Mouse (Mus musculus): ENCODE data around the gene Igfn1. TPM values are rescaled to one million over a fixed set of nuclear protein-coding genes. Genes with fewer than 3 reads are reported as not detected.
A peak's percentile ranks its signal among the peaks of the same experiment; 100 is the strongest.

The Igfn1 gene
- polyA plus RNA-seq, 1 experiment from 2014 or later: not detected

DNA sequence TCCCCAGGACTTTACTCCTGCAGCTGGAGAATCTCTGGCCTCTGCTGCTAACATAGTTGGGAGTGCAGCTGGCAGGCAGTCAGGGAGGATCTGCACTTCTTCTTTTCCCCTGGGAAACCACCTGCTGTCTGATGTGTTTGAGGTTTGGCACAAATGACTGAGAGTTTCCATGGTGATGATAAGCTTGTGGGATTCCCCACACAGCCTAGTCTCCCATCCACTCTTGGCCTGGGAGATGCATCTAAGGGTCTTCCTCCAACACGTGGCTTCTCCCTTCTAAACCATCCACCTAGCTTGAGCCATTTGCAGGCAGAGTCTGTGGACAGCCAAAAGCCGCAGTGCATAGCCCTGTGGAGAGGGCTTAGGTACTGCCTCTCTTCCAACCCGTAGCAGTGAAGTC lies 76.3 kb downstream of the Igfn1 start:
- peaks cover 11% of the 10 kb centered on the region for H3K27me3 ChIP-seq
- H3K4me1 ChIP-seq (replicated peaks): no peaks in the 10 kb centered on the region
- H3K9ac ChIP-seq: no peak overlapping the region
- WGBS: 53% methylated on average over 3 of the region's 3 CpGs
- H3K4me2 ChIP-seq: no peak overlapping the region
- ATAC-seq (replicated peaks; ENCODE audit: insufficient number of reproducible peaks, insufficient read depth, low FRiP score, low read depth): no peak
- H3K9me3 ChIP-seq (replicated peaks): no peaks in the 10 kb centered on the region
- no peak overlapping the region for H3K27ac ChIP-seq
- H3K36me3 ChIP-seq: no peaks in the 10 kb centered on the region
- no peak overlapping the region for H3K4me3 ChIP-seq

DNA sequence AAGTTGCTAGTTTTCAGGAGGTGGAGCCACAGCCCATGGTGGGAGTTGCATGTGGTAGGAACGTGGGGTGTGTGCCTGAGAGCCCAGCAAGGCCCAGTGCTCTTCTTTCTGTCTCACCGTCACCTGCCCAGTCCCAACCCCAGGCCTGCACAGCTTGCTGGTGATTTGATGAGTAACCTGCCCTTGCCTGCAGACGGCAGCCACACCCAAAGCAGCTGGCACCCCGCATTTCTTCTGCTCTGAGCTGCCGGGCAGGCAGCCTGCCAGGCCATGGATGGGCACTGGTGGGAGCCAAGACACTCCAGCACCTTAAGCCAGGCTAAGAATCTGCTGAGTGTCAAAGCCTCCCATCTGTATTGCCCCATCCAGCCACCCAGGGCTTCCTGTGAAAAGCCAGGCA lies 80.3 kb downstream of the Igfn1 start:
- no peak overlapping the region for H3K27ac ChIP-seq
- H3K9ac ChIP-seq: no peak overlapping the region
- no peak for ATAC-seq (replicated peaks; ENCODE audit: insufficient number of reproducible peaks, insufficient read depth, low FRiP score, low read depth)
- H3K36me3 ChIP-seq: no peaks in the 10 kb centered on the region
- no peaks in the 10 kb centered on the region for H3K4me1 ChIP-seq (replicated peaks)
- no peak overlapping the region for H3K4me2 ChIP-seq
- H3K27me3 ChIP-seq: peaks cover 47% of the 10 kb centered on the region
- H3K9me3 ChIP-seq (replicated peaks): no peaks in the 10 kb centered on the region
- no peak overlapping the region for H3K4me3 ChIP-seq
- 62% methylated on average over 5 of the region's 5 CpGs for WGBS

DNA sequence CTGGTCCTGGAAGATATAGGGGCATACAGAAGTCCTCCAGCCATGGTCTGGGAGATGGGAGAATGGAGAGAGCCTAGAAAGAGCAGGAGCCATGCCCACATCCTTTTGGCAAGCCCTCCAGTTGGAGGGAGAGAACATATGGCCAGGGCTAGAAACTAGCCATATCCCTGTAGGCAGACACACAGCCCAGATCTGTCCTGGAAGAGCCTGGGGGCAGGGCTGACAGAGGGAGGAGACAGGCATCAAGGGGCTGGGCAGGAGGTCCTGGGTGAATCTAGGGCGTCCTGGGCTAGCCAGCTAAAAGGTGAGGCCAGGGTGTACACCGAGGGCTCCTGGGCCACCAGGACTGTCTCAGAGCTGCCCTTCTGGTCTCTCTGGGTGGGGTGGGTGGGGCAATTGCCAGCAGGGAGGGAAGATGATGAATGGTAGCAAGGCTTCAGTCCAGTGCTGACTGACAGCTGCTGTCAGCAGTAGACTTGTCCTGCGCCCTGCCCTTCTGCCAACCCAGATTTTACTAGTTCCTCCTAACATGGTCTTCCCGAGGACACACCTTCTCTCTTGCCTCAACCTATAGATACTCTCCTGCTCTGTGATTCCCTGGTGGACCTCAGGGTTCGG lies 81.7 kb downstream of the Igfn1 start:
- Histone ChIP-seq H3K36me3 (no peaks in the 10 kb centered on the region), H3K4me3 (no peak overlapping the region), H3K27me3 (peaks cover 60% of the 10 kb centered on the region), H3K4me1 (replicated peaks) (no peaks in the 10 kb centered on the region), H3K4me2 (no peak overlapping the region), H3K27ac (no peak overlapping the region), H3K9ac (no peak overlapping the region), H3K9me3 (replicated peaks) (no peaks in the 10 kb centered on the region)
- WGBS: 60% methylated on average over 5 of the region's 5 CpGs
- ATAC-seq (replicated peaks; ENCODE audit: insufficient number of reproducible peaks, insufficient read depth, low FRiP score, low read depth): no peak

DNA sequence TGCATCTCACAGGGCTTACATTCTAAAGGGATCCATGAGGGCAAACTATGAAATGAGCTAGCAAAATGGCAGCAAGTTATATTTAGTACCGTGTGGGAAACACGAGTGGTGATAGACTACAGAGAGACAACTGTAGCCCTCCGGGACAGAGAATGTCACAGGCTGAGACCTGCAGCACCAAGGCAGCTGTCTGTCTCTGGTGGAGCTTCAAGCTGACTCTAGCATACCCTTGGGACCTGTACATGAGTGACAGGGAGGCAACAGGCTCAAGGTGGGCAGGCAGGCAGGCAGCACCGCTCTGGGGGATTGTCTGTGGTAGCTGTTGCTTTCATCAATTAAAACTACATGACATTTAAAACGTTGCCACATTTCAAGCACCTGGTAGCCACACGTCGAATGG lies 82.9 kb downstream of the Igfn1 start:
- Histone ChIP-seq H3K4me3 (no peak overlapping the region), H3K9ac (no peak overlapping the region), H3K27ac (no peak overlapping the region), H3K36me3 (no peaks in the 10 kb centered on the region), H3K27me3 (peaks cover 73% of the 10 kb centered on the region), H3K4me2 (no peak overlapping the region), H3K9me3 (replicated peaks) (no peaks in the 10 kb centered on the region), H3K4me1 (replicated peaks) (peaks cover 10% of the 10 kb centered on the region)
- WGBS: 48% methylated on average over 7 of the region's 7 CpGs
- ATAC-seq (replicated peaks; ENCODE audit: insufficient number of reproducible peaks, insufficient read depth, low FRiP score, low read depth): no peak

DNA sequence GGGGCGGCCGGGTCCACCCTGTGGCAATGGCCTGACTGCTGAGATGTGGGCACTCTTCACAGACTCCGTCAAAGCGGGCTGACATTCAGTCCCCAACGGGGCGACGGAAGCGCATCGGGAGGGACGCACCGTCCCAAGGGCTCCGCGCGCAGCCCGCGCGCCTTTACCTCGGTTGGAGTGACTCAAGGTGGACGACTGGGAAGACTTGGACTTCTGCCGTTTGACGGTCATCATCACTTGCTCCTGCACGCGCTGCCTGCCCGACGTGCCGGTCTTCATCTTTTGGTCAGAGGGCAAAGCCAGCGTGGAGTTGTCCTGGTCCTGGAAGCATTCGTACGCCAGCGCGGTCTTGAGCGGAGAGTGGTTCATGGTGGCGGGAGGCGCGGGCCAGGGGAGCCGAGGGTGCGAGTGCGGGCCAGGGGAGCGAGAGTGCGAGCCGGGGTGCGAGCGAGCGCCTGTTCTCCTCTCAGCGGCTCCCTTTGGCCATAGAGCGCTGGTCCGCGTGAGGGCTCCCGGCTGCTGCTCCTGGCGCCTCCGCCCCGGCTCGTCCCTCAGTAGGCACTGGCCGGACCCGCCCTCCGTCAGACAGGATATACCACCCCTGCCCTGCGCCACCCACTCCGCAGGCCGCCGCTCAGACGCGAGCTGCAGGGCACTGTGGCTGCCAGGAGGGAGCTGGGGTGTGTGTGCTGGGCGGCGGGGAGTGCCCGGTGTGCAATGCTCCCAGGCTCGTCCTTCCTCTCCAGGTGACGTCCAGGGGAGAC lies 87.3 kb downstream of the Igfn1 start, which contains the start of gene Pkp1:
Gene Pkp1 (minus strand): TSS at position 564 of the 764 bp plus-strand sequence.
- Histone ChIP-seq H3K9me3 (replicated peaks) (no peaks in the 10 kb centered on the region), H3K36me3 (no peaks in the 10 kb centered on the region), H3K27ac (no peak within 1 kb of the TSS), H3K4me2 (peak within 1 kb of the TSS; percentile 71), H3K27me3 (peaks cover 94% of the 10 kb centered on the region), H3K4me1 (replicated peaks) (peaks cover 10% of the 10 kb centered on the region), H3K9ac (no peak within 1 kb of the TSS; the same call in 1 of the 2 replicates), H3K4me3 (peak within 1 kb of the TSS; percentile 44)
- under 1% methylated on average over 67 of the region's 67 CpGs for WGBS
- 0 out of 2 replicates have a peak, but pooled peaks have one; percentile 14 for ATAC-seq (replicated peaks; ENCODE audit: insufficient number of reproducible peaks, insufficient read depth, low FRiP score, low read depth)

DNA sequence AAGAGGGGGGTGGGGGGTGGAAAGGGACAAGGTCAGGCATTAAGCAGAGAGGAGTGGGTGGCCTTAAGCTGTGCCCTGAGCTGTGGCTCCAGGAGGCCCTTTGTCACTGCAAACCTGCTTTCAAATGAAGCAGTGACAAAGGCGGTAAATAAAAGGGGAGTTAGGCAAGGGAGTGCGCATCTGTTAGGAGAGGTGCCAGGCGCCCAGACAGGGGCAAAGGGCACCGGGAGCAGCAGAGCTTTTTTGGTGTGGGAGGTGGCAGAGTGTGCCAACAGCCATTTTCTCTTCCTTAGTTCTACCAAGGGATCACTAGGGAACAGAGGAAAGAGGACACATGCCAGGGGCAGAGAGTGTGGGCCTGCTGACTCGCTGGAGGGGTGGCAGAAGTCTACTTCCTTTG lies 88.9 kb downstream of the Igfn1 start:
- Histone ChIP-seq H3K9me3 (replicated peaks) (no peaks in the 10 kb centered on the region), H3K27ac (no peak overlapping the region), H3K4me3 (no peak overlapping the region), H3K36me3 (no peaks in the 10 kb centered on the region), H3K27me3 (peaks cover 89% of the 10 kb centered on the region), H3K4me2 (no peak overlapping the region), H3K9ac (no peak overlapping the region), H3K4me1 (replicated peaks) (peaks cover 10% of the 10 kb centered on the region)
- 24% methylated on average over 5 of the region's 5 CpGs for WGBS
- ATAC-seq (replicated peaks; ENCODE audit: insufficient number of reproducible peaks, insufficient read depth, low FRiP score, low read depth): no peak

DNA sequence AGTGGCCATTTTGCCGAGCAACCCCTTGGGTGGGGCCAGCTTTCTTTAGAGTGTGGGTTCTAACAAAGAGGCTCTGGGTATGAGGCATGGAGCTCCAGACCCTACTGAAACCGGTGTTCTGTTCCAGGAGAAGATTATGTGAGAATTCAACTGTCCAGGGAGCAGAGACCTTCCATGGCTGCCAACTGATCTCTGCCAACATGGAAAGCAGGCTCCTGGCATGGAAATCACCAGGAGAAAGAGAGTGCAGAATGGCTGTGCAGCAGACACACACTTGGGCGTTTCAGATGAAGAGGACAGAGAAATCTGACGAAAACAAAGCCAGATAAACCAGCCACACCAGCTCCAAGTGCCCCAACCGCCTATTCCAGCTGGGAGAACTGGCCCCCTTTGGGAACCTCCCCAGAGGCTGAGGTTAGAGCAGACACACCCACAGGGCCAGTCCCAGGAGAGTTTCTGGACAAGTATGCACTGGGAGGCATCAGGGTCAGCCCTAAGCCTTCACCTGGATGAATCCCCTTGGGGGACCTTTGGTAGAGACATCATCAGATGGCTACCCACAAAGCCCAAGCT lies 89.6 kb downstream of the Igfn1 start:
- no peak overlapping the region for H3K4me3 ChIP-seq
- WGBS: 36% methylated on average over 5 of the region's 5 CpGs
- H3K27me3 ChIP-seq: peaks cover 84% of the 10 kb centered on the region
- peaks cover 10% of the 10 kb centered on the region for H3K4me1 ChIP-seq (replicated peaks)
- no peak for ATAC-seq (replicated peaks; ENCODE audit: insufficient number of reproducible peaks, insufficient read depth, low FRiP score, low read depth)
- H3K27ac ChIP-seq: no peak overlapping the region
- no peak overlapping the region for H3K9ac ChIP-seq
- no peaks in the 10 kb centered on the region for H3K9me3 ChIP-seq (replicated peaks)
- no peaks in the 10 kb centered on the region for H3K36me3 ChIP-seq
- H3K4me2 ChIP-seq: no peak overlapping the region

DNA sequence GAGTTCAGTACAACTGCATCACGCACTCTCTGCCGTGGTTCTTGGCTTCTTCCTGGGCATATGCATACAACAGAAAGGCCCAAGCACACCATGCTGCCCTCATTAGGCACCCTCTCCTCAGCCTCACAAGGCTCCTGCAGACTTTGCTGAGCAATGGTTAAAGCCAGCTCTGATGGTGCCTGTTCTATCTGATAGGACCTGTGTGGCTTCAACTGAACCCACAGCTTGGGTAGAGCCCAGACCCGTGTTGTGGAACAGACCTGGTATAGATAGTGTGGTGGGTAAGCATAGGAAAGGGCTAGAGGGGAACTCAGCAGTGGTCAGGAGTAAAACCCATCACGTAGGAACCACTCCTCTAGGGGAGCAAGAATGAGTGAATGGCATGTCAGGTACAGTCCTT lies 92.5 kb downstream of the Igfn1 start:
- Histone ChIP-seq H3K4me1 (replicated peaks) (peaks cover 6% of the 10 kb centered on the region), H3K27me3 (peaks cover 74% of the 10 kb centered on the region), H3K27ac (no peak overlapping the region), H3K9me3 (replicated peaks) (no peaks in the 10 kb centered on the region), H3K9ac (no peak overlapping the region), H3K36me3 (no peaks in the 10 kb centered on the region), H3K4me3 (no peak overlapping the region), H3K4me2 (no peak overlapping the region)
- 71% methylated on average over 4 of the region's 4 CpGs for WGBS
- no peak for ATAC-seq (replicated peaks; ENCODE audit: insufficient number of reproducible peaks, insufficient read depth, low FRiP score, low read depth)

DNA sequence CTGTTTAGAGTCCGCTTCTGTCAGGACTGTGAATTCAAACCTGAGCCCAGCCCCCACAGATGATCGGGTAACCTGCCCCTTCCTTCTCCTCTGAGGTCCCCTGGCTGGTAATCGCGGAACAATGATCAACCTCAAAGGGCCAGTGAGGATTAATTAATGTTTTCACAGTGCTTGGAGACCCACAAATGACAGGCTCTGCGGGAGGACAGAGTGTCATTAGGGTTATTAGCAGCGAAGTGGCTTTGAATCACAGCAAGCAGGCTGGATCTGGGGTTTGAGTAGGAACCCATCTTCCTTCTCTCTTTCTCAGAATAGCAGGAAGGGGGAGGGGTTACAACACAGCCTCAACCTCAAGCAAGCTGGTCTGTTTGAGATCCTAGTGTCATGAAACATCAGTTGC lies 96.8 kb downstream of the Igfn1 start:
- H3K4me1 ChIP-seq (replicated peaks): peaks cover 3% of the 10 kb centered on the region; the same call in 1 of the 2 replicates
- 38% methylated on average over 6 of the region's 6 CpGs for WGBS
- ATAC-seq (replicated peaks; ENCODE audit: insufficient number of reproducible peaks, insufficient read depth, low FRiP score, low read depth): no peak
- H3K9ac ChIP-seq: no peak overlapping the region
- H3K36me3 ChIP-seq: no peaks in the 10 kb centered on the region
- no peak overlapping the region for H3K4me3 ChIP-seq
- H3K9me3 ChIP-seq (replicated peaks): no peaks in the 10 kb centered on the region
- no peak overlapping the region for H3K4me2 ChIP-seq
- no peak overlapping the region for H3K27ac ChIP-seq
- H3K27me3 ChIP-seq: peaks cover 36% of the 10 kb centered on the region

DNA sequence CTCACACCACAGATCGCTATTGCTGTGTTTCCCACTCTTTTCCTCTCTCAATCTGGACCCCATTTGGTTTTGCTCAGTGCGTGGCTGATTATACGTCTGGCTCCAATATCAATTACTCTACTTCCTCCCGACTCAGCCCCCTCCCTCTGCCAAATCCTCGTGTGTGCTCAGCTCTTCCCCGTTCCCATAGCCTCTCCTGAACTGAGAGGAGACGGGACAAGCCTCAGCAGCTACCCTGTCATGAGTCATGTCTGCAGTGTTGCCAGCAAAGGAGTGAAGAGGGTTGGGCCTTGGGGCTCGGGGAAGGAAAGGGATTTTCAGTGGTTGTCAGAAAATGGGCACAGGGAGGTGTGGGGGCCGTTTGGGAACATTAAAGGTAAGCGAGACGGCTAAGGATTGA lies 99.4 kb downstream of the Igfn1 start:
- ATAC-seq (replicated peaks; ENCODE audit: insufficient number of reproducible peaks, insufficient read depth, low FRiP score, low read depth): no peak; the same call in 1 of the 2 replicates
- WGBS: 48% methylated on average over 11 of the region's 11 CpGs
- H3K4me3 ChIP-seq: no peak overlapping the region
- H3K4me1 ChIP-seq (replicated peaks): peaks cover 3% of the 10 kb centered on the region; the same call in 1 of the 2 replicates
- no peaks in the 10 kb centered on the region for H3K9me3 ChIP-seq (replicated peaks)
- H3K27me3 ChIP-seq: peaks cover 19% of the 10 kb centered on the region; the same call in 1 of the 2 replicates
- H3K27ac ChIP-seq: no peak overlapping the region
- H3K9ac ChIP-seq: no peak overlapping the region
- H3K4me2 ChIP-seq: no peak overlapping the region
- no peaks in the 10 kb centered on the region for H3K36me3 ChIP-seq

Measured in heart, embryonic 15.5 days (tissue).